Mouse (Mus musculus): ENCODE results near the gene Lhx4. TPM values are rescaled to one million over a fixed set of nuclear protein-coding genes. Genes with fewer than 3 reads are reported as not detected.

Lhx4 gene
- not detected in 2 replicates for polyA plus RNA-seq (2012; ENCODE audit: insufficient read depth, insufficient read length, low replicate concordance, missing spikeins)

DNA sequence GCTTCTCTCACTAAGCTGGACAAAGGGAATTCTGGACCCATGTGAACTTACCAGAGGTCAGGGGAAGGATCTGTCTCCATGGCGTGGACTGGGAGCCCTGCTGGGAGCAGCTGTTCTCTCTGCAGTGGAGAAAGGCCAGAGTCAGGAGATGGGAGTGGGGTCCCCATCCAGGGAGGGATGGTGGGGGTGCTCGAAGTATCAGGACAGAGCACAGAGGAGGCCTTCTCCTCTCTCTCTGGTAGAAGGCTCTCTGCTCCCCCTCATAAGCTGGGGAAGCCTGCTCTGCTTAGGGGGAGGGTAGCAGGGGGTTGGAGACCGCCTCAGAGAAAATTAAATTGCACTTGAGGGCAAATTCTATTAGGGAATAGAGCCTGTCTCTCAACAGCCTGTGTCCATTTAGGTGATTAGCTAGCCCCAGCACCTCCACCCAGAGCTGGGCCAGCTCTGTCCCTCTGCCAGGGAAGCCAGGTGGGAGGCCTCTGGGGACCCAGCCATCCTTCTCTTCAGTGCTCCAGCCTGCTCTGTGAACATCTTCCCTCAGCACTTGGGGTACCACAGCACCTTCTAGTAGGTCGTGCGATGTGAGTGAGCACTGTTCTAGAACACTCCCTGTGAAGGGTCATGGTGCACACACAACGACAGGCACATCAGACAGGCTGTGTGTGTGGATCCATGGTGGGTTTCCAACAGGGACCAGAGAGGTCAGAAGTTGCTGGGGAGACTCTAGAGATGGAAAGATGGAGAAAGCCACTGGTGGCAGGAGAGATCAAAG is at the start of gene Lhx4:
Gene Lhx4, minus strand, starts transcription at position 201 of the 772 bp plus-strand sequence.
- 78% methylated on average over 6 of the region's 6 CpGs for WGBS

DNA sequence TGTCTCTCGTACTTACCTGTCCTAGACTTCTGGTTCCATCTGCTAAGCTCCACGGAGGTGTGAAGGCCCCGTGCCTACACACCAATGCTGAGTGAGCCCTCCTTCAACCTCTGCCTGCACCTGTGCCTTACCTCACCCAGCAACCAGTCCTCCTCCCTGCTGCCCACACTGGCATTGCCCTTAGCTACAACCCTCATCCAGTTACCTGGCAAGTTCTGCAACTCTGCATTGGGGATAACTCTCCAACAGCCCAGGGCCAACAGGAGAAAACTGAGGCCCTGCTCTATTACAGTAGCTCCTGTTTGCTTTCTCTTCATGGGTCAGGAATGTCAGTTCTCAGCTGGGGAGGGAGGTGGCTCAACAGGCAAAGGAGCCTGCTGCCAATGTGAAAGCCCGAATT is 46.5 kb upstream of the Lhx4 start:
- Histone ChIP-seq H3K4me3 (ENCODE audit: insufficient read depth, low read depth, low read length) (no peak overlapping the region), H3K4me1 (ENCODE audit: control insufficient read depth, insufficient read depth, low read length) (no peaks in the 10 kb centered on the region; the same call in 1 of the 2 replicates), H3K27ac (ENCODE audit: insufficient read depth, low read depth, low read length) (no peak overlapping the region)
- TF ChIP-seq POLR2A (IDR thresholded peaks at IDR 0.05; ENCODE audit: insufficient read depth, low read depth, low read length) (no peak), CTCF (IDR thresholded peaks at IDR 0.05; ENCODE audit: insufficient read depth, low read depth, low read length) (no peak)
- WGBS = 93% methylated on average over 4 of the region's 4 CpGs

More for the DNA sequence above, at the start of gene Lhx4:
- H3K4me3 ChIP-seq (ENCODE audit: insufficient read depth, low read depth, low read length) = no peak within 1 kb of the TSS
- no peak within 1 kb of the TSS for H3K27ac ChIP-seq (ENCODE audit: insufficient read depth, low read depth, low read length)
- H3K4me1 ChIP-seq (ENCODE audit: control insufficient read depth, insufficient read depth, low read length) = no peaks in the 10 kb centered on the region
- TF ChIP-seq CTCF (IDR thresholded peaks at IDR 0.05; ENCODE audit: insufficient read depth, low read depth, low read length) (no peak), POLR2A (IDR thresholded peaks at IDR 0.05; ENCODE audit: insufficient read depth, low read depth, low read length) (no peak)

DNA sequence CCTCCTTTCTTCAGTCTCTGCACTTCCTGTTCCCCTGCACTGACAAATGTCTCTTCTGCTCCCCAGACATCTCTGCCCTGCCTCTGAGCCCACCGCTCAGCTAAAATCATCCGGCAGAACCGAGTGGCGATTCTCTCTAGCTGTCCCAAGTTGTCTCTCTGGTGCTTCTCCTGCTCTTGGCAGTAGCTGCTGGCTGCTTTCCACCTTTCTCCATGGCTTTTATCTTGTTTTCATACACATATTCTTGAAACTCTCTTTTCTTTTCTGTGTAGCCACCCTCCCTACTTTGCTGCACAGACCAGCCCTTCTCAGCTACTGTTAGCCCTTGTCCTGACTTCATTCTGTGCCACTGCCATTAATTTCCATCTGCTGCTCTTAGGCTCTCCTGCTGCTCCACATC is 45.9 kb upstream of the Lhx4 start:
- H3K4me3 ChIP-seq (ENCODE audit: insufficient read depth, low read depth, low read length) = no peak overlapping the region
- H3K27ac ChIP-seq (ENCODE audit: insufficient read depth, low read depth, low read length) = no peak overlapping the region
- WGBS = 67% methylated on average over 4 of the region's 4 CpGs
- no peak for TF ChIP-seq POLR2A (IDR thresholded peaks at IDR 0.05; ENCODE audit: insufficient read depth, low read depth, low read length)
- H3K4me1 ChIP-seq (ENCODE audit: control insufficient read depth, insufficient read depth, low read length) = no peaks in the 10 kb centered on the region; the same call in 1 of the 2 replicates

DNA sequence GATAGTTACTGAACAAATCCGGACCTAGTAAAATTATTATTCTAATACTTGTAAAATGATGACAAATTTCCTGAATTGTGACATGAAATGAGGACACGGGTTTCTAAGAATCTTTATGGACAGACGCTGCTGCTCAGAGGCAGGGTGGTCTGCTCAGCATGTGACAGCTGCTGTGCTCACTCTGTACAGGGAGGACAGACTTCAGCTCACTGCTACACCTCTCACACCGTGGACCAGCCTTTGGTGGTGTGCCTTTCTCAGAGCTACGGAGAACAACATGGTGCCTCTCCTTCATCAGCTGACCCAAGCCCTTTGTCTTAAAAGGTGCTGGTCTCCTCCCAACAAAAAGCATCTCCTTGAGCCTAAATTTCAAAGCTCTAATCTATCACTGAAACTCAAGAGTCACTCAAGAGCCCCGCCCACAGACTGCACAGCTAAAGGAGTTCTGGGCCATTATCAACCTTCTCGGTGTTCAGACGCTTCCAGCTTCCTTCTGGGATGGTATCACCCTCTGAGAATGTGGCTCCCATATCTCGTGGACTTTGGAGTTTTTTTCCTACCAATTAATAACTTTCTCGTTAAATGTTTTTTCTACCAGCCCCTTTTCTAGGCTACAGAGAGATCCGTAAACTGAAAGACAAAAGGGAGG is 45.4 kb upstream of the Lhx4 start:
- H3K27ac ChIP-seq (ENCODE audit: insufficient read depth, low read depth, low read length) = no peak overlapping the region
- no peaks in the 10 kb centered on the region; the same call in 1 of the 2 replicates for H3K4me1 ChIP-seq (ENCODE audit: control insufficient read depth, insufficient read depth, low read length)
- H3K4me3 ChIP-seq (ENCODE audit: insufficient read depth, low read depth, low read length) = no peak overlapping the region
- no peak for TF ChIP-seq POLR2A (IDR thresholded peaks at IDR 0.05; ENCODE audit: insufficient read depth, low read depth, low read length)
- TF ChIP-seq CTCF (IDR thresholded peaks at IDR 0.05; ENCODE audit: insufficient read depth, low read depth, low read length) = no peak
- 77% methylated on average over 11 of the region's 11 CpGs for WGBS

DNA sequence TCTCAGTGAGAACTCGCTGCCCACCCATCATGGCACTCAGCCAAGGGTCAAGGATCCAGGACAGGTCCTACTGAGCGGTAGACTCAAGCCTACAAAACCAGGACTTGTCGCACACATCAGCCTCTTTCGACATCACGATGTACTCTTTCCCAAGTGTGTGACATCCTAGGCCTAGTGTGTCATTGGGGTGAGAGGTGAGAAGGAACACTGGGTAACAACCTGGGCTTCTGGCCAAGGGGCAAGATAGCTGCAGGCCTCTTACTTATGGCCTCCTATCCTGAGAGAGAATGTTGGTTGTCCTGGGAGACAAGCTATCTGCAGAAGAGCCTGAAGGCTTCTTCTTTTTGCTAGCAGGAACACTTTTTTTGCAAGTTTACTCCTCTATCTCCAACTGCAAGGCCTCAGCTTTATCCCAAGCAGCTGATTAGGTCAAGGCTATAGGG is 44.3 kb upstream of the Lhx4 start:
- 94% methylated on average over 5 of the region's 5 CpGs for WGBS
- TF ChIP-seq POLR2A (IDR thresholded peaks at IDR 0.05; ENCODE audit: insufficient read depth, low read depth, low read length) (no peak), CTCF (IDR thresholded peaks at IDR 0.05; ENCODE audit: insufficient read depth, low read depth, low read length) (no peak)
- peaks cover under 1% of the 10 kb centered on the region for H3K4me1 ChIP-seq (ENCODE audit: control insufficient read depth, insufficient read depth, low read length)
- H3K27ac ChIP-seq (ENCODE audit: insufficient read depth, low read depth, low read length) = no peak overlapping the region
- no peak overlapping the region for H3K4me3 ChIP-seq (ENCODE audit: insufficient read depth, low read depth, low read length)

GRCm38 (mm10) chr1:155794855-155795254 is 43.4 kb upstream of the Lhx4 start:
- Histone ChIP-seq H3K4me3 (ENCODE audit: insufficient read depth, low read depth, low read length) (no peak overlapping the region), H3K4me1 (ENCODE audit: control insufficient read depth, insufficient read depth, low read length) (peaks cover 9% of the 10 kb centered on the region), H3K27ac (ENCODE audit: insufficient read depth, low read depth, low read length) (no peak overlapping the region)
- 88% methylated on average over 6 of the region's 6 CpGs for WGBS
- TF ChIP-seq CTCF (IDR thresholded peaks at IDR 0.05; ENCODE audit: insufficient read depth, low read depth, low read length) (no peak), POLR2A (IDR thresholded peaks at IDR 0.05; ENCODE audit: insufficient read depth, low read depth, low read length) (no peak)

DNA sequence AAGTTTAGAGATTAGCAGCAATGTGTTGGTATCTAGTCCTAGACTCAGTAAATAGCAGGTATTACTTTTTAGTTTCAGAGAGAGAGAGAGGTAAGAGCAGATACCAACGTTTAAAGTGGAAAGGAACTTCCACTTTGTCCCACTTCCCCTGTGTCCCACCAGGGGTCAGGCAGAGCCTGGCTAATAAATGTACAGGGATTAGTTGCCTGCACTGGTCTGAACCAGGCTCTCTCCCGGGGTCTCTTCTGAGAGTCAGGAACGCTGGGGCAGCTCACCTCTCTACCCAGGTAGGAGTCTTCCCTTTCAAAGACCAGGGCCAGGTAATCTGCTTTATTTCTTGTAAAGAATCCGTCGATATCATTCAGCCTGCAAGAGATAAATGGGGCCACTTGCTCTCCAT is 40.4 kb upstream of the Lhx4 start:
- no peak overlapping the region for H3K4me3 ChIP-seq (ENCODE audit: insufficient read depth, low read depth, low read length)
- 66% methylated on average over 5 of the region's 5 CpGs for WGBS
- peaks cover 9% of the 10 kb centered on the region for H3K4me1 ChIP-seq (ENCODE audit: control insufficient read depth, insufficient read depth, low read length)
- TF ChIP-seq CTCF (IDR thresholded peaks at IDR 0.05; ENCODE audit: insufficient read depth, low read depth, low read length) (no peak), POLR2A (IDR thresholded peaks at IDR 0.05; ENCODE audit: insufficient read depth, low read depth, low read length) (no peak)
- no peak overlapping the region for H3K27ac ChIP-seq (ENCODE audit: insufficient read depth, low read depth, low read length)

DNA sequence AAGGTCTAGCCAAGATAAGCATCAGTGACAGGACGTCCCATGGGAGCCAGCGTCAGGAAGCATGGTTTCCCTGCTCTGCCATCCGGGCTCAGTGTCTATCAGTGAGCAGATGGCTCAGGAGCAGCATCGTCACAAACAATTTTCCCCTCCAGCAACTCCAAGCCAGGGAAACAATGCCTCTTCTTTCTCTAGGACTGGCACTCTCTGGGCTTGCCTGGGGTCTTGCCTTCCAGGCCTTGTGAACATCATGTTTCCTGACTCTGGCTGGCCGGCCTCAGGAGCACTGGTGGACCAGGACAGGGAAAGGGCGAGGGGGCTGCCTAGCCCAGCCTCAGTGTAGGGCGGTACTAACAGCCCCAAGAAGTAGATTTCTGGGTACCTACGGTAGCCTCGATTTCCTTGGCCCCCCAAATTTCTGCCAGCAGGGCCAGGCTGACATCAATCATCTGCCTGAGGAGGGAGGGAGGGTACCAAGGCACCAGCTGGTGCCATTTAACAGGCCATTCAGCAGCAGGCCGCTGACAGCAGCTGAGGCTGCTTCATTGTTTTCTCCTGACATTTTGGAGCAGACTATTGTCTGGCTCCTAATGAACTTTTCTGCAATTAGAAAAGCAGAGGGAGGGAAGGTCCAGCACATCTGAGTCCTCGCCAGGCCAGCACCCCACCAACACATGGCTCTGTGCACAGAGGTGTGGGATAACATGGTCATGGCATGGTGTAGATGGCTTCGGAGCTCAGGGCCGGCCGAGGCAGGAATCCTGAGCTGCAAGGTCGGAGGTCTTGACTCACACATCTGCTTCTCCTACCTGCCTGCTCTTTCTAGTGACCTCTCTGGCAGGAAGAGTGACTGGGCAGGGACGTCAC is 38.9 kb upstream of the Lhx4 start:
- H3K4me1 ChIP-seq (ENCODE audit: control insufficient read depth, insufficient read depth, low read length) = peaks cover 9% of the 10 kb centered on the region
- H3K27ac ChIP-seq (ENCODE audit: insufficient read depth, low read depth, low read length) = no peak overlapping the region
- H3K4me3 ChIP-seq (ENCODE audit: insufficient read depth, low read depth, low read length) = no peak overlapping the region
- 60% methylated on average over 16 of the region's 16 CpGs for WGBS
- TF ChIP-seq POLR2A (IDR thresholded peaks at IDR 0.05; ENCODE audit: insufficient read depth, low read depth, low read length) (no peak), CTCF (IDR thresholded peaks at IDR 0.05; ENCODE audit: insufficient read depth, low read depth, low read length) (no peak)

Data from olfactory bulb, adult 2 months (tissue).